Mouse (Mus musculus): ENCODE measurements around the gene Olfr488. TPM values are rescaled to one million over a fixed set of nuclear protein-coding genes. Genes with fewer than 3 reads are reported as not detected.

Olfr488 gene
- polyA plus RNA-seq (2012), result not detected in 2 replicates

DNA sequence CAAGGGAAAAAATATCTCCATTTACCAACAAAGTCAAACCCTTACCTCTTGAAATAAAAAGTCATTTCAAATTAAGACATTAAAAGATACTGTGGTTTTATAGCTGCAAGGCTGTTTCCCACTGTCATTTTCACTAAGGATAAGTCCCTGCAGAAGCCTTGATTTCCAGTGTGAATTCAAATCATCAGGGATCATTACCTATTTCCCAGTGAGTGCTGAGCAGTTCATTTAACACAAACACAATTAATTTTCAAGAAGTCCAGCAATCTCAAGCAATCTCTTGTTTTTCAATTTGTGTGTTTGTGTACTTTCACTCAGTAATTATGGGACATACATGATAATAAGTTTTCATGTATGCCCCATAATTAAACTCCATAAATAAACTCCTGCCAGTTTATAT is at the start of gene Olfr488:
Olfr488 (minus strand) TSS at position 101 of the 400 bp plus-strand sequence.

DNA sequence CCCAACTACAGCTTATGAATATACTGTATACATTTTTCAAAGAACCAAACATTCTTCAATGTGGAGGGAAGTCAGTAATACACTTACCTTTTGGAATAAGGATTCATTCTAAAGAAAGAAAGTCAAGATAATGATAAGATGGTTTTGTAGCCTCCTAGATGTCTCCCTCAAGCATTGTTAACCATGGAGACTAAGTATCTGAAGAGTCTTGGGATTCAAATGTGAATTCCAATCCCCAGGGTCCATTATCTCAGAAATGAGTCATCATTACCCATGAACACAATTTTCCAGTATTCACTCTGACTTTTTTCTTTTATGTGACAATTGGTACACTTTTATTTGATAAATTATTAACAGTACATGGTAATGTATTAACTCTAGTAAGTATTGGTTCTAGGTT is 30.7 kb upstream of the Olfr488 start, which contains the start of gene Olfr490:
Olfr490 (minus strand) TSS at position 101 of the 400 bp plus-strand sequence.

DNA sequence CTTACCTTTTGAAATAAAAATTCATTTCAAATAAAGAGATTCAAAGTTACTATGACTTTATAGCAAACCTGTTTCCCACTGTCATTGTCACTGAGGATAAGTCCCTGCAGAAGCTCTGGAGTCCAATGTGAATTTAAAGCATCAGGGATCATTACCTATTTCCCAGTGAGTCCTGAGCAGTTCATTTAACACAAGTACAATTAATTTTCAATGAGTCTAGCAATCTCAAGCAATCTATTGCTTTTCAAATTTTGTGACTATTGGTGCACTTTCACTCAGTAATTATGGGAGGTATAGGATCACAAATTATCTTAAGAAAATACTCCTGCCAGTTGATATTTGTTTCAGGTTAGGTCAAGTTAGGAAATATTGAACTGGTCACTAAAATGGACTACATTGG is 43.6 kb downstream of the Olfr488 start, which contains the start of gene Olfr487:
Olfr487 (minus strand) TSS at position 101 of the 400 bp plus-strand sequence.

Other genes with a start within 250 kb of the Olfr488 start
- not detected in 2 replicates for gene Olfr478, start 224.4 kb downstream of the Olfr488 start, polyA plus RNA-seq (2012)
- not detected in 2 replicates for gene Olfr479, start 207.7 kb downstream of the Olfr488 start, polyA plus RNA-seq (2012)
- gene Olfr480, start 191.0 kb downstream of the Olfr488 start, polyA plus RNA-seq (2012), result not detected in 2 replicates
- gene Olfr481, start 178.5 kb downstream of the Olfr488 start, polyA plus RNA-seq (2012), result not detected in 2 replicates
- not detected in 2 replicates for gene Olfr482, start 160.8 kb downstream of the Olfr488 start, polyA plus RNA-seq (2012)
- not detected in 2 replicates for gene Olfr483, start 157.5 kb downstream of the Olfr488 start, polyA plus RNA-seq (2012)
- gene Olfr484, start 130.9 kb downstream of the Olfr488 start, polyA plus RNA-seq (2012), result not detected in 2 replicates
- not detected in 2 replicates for gene Olfr485, start 98.5 kb downstream of the Olfr488 start, polyA plus RNA-seq (2012)
- not detected in 2 replicates for gene Olfr486, start 85.6 kb downstream of the Olfr488 start, polyA plus RNA-seq (2012)
- gene Olfr487, start 43.7 kb downstream of the Olfr488 start, polyA plus RNA-seq (2012), result not detected in 2 replicates
- not detected in 2 replicates for gene Olfr490, start 30.6 kb upstream of the Olfr488 start, polyA plus RNA-seq (2012)
- not detected in 2 replicates for gene Olfr491, start 55.1 kb upstream of the Olfr488 start, polyA plus RNA-seq (2012)
- gene Olfr492, start 65.3 kb upstream of the Olfr488 start, polyA plus RNA-seq (2012), result not detected in 2 replicates
- gene Olfr493, start 88.6 kb upstream of the Olfr488 start, polyA plus RNA-seq (2012), result not detected in 2 replicates
- gene Olfr494, start 107.0 kb upstream of the Olfr488 start, polyA plus RNA-seq (2012), result not detected in 2 replicates
- gene Olfr495, start 134.8 kb upstream of the Olfr488 start, polyA plus RNA-seq (2012), result not detected in 2 replicates
- not detected in 2 replicates for gene Olfr497, start 162.1 kb upstream of the Olfr488 start, polyA plus RNA-seq (2012)
- gene Olfr498, start 207.0 kb upstream of the Olfr488 start, polyA plus RNA-seq (2012), result not detected in 2 replicates